Mouse (Mus musculus) brain, embryonic 14.5 days (tissue): Measurements from ENCODE around the gene Ccnd2. TPM values are rescaled to one million over a fixed set of nuclear protein-coding genes. Genes with fewer than 3 reads are reported as not detected.
A peak's percentile ranks its signal among the peaks of the same experiment; 100 is the strongest.

Source experiments
- DNase-seq: peaks from one replicate; pipeline ENCODE4 v3.0.0-alpha.2; 2011; ENCODE audit warnings: low read depth
- CTCF ChIP-seq: fragments of 200-500 bp; IDR thresholded peaks from 2 replicates; pipeline ENCODE4 v1.5.1; 2012; ENCODE audit warnings: inconsistent platforms, mild to moderate bottlenecking, moderate library complexity, borderline replicate concordance; ENCODE audit not compliant: insufficient read depth, insufficient read length; ENCODE audit errors: extremely low read depth
- POLR2A ChIP-seq: fragments of 200-500 bp; IDR thresholded peaks from 2 replicates; pipeline ENCODE4 v1.6.1; 2012; ENCODE audit warnings: mild to moderate bottlenecking, inconsistent platforms, borderline replicate concordance; ENCODE audit not compliant: poor library complexity, insufficient read depth, insufficient read length, severe bottlenecking; ENCODE audit errors: extremely low read depth
- polyA plus RNA-seq: library from polyadenylated mRNA; depleted of rRNA; stranded (reverse); fragments of >200 nt; gene quantifications from 2 replicates; pipeline ENCODE4 v1.2.3, GENCODE M21; 2012

The Ccnd2 gene
- polyA plus RNA-seq, 1 experiment: 125 TPM

GRCm38 (mm10) chr6:127153972-127154707, 2.1 kb upstream of the Ccnd2 start:
- DNase-seq: no peak

GRCm38 (mm10) chr6:127153296-127153800, 1.4 kb upstream of the Ccnd2 start:
- TF ChIP-seq CTCF: no peak
- no peak for TF ChIP-seq POLR2A
- peak; percentile 65 for DNase-seq

More at GRCm38 (mm10) chr6:127153972-127154707, 2.1 kb upstream of the Ccnd2 start:
- TF ChIP-seq POLR2A: no peak
- TF ChIP-seq CTCF: no peak

- TF ChIP-seq POLR2A (no peak), CTCF (no peak)
Observed at GRCm38 (mm10) chr6:127151565-127152105, 358 bp downstream of the Ccnd2 start.

GRCm38 (mm10) chr6:127150663-127151564, 1.1 kb downstream of the Ccnd2 start:
- DNase-seq: peak; percentile 96
- TF ChIP-seq CTCF (no peak), POLR2A (peak; percentile 92; the same call in 1 of the 2 replicates)

More at GRCm38 (mm10) chr6:127151565-127152105, 358 bp downstream of the Ccnd2 start:
- peak; percentile 71 for DNase-seq

- TF ChIP-seq CTCF (no peak), POLR2A (no peak)
- DNase-seq: peak; percentile 66
Observed at GRCm38 (mm10) chr6:127149944-127150662, 1.9 kb downstream of the Ccnd2 start.

GRCm38 (mm10) chr6:127149303-127149943, 2.6 kb downstream of the Ccnd2 start:
- DNase-seq: no peak

GRCm38 (mm10) chr6:127148526-127149302, 3.3 kb downstream of the Ccnd2 start:
- TF ChIP-seq CTCF (no peak), POLR2A (no peak)
- DNase-seq: peak; percentile 50

More at GRCm38 (mm10) chr6:127149303-127149943, 2.6 kb downstream of the Ccnd2 start:
- TF ChIP-seq CTCF: no peak
- no peak for TF ChIP-seq POLR2A

GRCm38 (mm10) chr6:127147665-127148064, 4.3 kb downstream of the Ccnd2 start:
- peak; percentile 97 for DNase-seq

GRCm38 (mm10) chr6:127146322-127146947, 5.6 kb downstream of the Ccnd2 start:
- no peak for TF ChIP-seq CTCF
- no peak for TF ChIP-seq POLR2A

More at GRCm38 (mm10) chr6:127147665-127148064, 4.3 kb downstream of the Ccnd2 start:
- TF ChIP-seq POLR2A (no peak), CTCF (peak; percentile 99)

More at GRCm38 (mm10) chr6:127146322-127146947, 5.6 kb downstream of the Ccnd2 start:
- no peak for DNase-seq
